Mouse (Mus musculus): Measurements from ENCODE around the gene Chn1.

Chn1 gene

DNA sequence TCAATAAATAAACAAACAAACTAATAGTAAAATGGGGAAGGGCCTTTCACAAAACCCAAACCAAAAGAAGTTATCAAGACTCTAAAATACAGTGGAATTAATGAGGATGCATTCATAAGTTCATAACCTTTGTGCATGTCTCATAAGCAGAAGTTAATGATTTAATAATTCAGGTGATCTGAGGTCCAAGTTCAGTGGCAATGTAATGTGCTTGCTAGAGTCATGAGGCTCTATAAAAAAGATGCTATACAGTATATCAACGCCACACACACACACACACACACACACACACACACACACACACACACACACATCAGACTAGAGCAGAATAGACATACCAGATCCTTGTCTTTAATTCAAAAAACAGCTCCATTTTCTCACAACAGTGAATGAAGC is 28.8 kb downstream of the Chn1 start:
- no peak for DNase-seq (ENCODE audit: low spot score in 2 of 2)

DNA sequence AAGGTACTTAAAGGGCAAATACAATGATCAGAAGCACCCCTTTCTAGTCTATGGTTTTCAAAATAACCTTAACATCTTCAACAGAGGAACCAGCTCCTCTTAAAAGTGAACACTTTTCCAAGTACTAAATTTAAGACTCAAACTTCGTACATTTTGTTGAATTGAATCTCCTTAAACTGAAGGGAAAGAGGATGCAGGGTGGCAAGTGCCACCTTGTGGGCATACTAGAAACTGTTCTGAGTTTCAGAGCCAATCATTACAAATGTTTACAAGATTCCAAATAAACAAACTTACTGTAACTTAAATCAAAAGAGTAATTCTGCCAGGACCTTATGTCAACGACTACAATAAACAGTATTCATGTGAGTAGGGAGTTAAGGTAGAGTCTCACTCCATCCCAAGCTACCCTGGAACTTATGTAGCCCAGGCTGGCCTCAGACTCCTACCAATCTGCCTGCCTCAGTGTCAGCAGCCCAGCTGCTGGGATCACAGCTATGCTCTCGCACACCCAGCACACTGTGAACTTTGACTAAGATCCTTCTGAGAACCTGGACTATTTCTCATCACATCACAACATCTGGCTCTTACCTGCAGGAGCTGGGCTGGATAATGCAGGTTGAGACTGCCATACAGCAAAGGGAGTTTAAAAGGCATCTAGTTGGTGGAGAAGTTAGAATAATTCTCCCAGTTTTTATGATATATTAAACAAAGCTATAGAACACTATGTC is 29.3 kb downstream of the Chn1 start:
- DNase-seq (ENCODE audit: low spot score in 2 of 2) = no peak

DNA sequence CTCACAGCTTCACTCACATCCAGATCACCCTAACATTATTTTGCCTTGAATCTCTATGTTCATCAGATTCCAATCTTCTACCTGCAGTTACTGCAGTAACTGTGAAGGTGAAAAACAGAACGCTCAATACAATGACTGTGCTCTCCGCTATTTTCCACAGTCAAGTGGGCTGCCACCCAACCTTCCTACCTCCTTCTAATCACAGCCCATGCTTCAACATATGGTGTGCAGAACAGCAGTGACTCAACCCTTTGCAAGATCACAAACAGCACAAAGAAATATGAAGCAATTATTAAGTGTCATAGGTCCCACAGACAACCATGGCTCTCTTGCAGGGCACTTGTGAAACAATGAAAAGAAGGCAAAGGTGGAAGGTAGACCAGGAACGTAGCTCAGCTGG is 33.9 kb downstream of the Chn1 start:
- DNase-seq (ENCODE audit: low spot score in 2 of 2) = no peak

DNA sequence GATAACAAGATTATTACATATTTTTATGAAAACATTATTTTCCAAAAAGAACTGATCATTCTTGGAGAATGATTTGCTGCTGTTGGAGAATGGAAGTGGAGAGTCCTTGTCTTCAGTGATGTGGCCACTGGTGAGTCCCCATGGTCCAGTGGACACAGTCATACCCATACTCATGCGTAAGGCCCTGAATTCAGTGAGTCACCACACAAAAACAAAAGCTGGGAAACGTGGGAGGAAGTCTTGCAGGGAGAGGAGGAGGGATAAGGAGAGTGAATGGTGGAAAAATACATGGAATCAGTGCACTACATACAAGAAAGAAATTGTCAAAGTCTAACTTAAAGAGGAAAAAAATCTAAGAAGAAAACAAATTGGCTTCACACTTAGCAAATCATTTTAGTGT is 47.3 kb downstream of the Chn1 start:
- DNase-seq (ENCODE audit: low spot score in 2 of 2) = no peak

DNA sequence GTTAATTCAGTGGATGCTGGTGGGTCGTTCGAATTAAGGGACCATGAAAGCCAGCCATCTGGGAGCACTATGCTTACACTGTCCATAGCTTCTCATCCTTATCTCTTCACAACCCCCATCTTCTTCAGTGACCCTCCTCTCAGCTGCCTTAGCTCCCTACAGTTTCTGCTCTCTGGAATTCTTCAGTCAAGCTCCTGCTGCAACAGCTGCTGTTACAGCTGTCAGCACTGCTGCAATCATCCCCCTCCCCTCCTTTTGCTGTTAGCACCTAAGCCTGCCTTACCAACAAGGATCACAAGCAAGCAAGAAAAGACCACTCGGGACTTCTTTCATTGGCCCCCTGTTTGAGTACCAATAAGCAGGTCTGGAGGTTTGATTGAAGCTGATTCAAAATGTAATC is 50.2 kb downstream of the Chn1 start:
- DNase-seq (ENCODE audit: low spot score in 2 of 2) = no peak

DNA sequence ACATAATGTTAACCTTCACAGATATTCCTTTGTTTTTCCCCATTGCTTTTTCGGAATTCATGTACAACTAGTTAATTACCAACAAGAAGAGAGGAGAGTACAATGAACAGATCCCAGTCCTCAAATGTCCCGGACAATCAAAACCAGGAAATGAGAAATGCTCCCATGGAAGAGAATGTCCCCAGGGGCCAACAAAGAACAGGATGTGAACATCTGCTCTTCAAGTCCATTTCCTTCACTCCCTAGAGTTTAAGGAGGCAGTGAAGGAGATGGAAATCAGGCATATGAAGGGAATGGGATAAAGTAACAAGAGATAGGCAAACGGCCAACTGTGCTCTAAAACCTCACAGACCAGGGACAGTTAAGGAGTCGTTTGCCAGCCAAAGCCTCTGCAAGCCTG is 53.3 kb downstream of the Chn1 start:
- no peak for DNase-seq (ENCODE audit: low spot score in 2 of 2)

DNA sequence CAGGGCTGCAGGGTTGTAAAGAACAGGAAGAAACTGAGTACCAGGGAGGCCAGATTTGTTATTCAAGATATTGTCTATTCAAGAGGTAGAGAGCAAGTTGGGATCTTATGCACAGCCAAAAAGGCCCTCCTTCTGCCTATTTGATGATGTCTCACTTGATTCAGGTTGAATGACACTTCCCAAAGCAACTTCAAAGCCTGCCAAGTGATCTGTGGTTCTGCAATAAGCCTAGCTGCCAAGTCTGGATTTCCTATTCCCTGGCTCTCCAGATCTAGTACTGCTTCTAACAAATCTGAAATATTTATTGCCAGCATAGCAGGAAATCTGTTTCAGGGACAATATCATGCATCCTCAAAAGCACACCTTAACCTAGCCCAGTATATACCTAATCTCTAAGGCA is 62.7 kb downstream of the Chn1 start:
- no peak for DNase-seq (ENCODE audit: low spot score in 2 of 2)

DNA sequence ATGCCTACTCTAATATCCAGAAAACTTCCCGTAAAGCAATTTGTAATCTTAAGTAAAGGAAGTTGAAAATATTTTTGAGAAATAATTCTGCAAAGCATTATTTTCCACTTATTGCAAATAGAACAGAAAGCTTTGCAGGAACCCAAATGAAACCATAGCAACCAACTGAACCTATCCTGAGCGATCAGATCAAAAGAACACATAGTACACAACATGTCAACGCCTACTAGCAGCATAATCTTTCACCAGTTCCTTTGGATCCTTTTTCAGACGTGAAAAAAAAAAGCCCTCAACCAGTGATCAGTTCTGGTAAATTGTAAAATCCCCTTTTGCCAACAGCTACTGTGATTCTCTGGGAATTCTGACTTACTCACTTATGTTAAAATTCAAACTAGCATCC is 82.1 kb downstream of the Chn1 start:
- DNase-seq (ENCODE audit: low spot score in 2 of 2) = no peak

DNA sequence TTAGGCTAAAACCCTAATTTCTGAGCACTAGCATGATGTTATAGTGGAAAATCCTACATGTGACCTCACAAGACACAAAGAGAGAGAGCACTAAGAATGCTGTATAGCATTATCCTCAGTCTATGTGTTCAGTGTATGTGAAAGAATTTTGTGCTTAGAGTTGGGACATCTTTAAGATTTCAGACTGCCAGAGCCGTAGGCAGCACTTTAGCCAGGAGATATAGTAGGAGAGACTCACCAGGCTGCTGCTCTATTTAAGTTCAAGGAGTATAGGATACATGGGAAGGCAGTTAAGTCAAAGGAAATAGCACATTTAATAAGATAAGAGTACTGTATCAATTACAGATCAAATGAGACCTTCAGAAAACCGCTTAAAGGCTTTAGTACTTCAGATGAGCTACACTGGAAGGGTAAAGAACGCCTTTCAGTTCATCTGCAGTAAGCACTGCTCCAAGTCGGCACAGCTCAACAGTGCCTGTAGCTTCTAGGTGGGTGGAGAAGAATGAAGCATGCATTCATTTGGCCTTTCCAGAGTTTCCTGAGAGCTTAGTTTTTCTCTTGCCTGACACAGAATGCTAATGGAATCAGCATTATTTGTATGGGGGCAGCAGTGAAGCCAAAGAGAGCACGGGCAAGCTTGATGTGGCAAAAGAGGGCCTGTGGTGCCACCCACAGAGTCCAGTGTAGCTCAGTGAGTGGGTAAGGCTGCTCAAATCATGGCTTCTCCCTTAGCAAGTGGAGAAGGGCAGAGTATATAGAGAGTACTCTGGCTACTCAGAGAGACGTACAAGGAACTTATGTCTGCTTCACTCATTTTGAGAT is 84.2 kb downstream of the Chn1 start:
- DNase-seq (ENCODE audit: low spot score in 2 of 2) = no peak

DNA sequence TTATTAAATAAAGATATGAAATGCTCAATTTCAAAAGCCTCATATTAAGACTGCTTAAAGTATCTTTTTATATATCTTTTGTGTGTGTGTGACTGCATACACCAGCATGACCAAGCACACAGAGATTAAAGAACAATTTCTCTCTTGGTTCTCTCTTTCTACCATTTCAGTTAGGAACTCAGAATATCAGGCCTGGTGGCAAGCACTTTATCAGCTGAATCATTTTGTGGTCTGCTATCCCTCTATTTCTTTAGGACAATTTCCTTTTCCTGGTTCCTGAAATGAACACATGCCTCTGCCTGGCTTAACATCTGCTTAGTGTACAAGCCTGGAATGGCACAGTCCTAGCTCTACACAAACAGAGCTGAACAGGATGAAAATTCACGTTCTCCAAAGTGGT is 92.6 kb downstream of the Chn1 start:
- no peak for DNase-seq (ENCODE audit: low spot score in 2 of 2)

DNA sequence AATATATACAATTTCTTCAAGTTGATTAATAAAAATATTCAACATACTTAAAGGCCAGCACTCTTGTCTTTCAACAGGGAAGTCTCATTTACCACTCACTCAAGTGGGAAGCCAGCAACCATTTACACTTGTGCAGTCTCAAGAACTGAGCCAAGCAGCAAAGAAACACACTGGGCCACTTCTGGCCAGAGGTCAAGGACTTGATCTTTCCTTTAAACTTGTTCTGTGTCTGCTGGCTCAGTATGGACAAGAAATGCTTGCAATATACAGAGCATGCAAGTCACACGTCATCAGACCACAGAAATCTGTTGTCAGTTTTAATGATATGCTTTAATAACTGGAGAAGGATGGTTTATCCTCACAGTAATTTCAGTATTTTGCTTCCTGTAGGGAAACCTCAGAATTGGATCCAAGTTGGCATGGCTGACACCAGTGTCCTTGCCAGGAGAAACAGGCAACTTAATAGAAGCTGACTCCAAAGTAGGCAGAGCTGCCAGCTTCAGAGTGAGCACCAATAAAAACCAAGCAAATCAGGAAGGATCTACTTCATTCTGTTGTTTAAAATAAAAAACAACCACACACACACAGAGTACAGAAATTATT is 94.6 kb downstream of the Chn1 start:
- DNase-seq (ENCODE audit: low spot score in 2 of 2) = no peak

DNA sequence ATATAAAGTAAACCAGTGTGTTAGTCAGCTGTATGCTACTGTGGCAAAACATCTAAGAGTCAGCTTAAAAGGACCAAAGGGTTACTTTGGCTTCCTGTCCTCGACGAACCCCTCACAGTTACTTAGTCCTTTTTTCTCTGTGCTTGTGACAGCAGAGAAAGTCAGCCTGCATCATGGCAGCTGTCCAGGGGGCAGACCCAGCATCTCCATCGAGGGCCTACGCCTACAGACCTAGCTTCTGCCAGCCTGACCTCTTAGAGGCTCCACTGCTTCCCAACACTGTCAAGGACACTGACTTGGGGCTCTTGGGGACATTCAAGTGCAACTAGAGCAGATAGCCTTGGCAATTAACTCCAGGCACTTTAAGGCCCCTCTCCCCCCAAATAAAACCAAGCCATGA is 106.5 kb downstream of the Chn1 start:
- DNase-seq (ENCODE audit: low spot score in 2 of 2) = no peak

DNA sequence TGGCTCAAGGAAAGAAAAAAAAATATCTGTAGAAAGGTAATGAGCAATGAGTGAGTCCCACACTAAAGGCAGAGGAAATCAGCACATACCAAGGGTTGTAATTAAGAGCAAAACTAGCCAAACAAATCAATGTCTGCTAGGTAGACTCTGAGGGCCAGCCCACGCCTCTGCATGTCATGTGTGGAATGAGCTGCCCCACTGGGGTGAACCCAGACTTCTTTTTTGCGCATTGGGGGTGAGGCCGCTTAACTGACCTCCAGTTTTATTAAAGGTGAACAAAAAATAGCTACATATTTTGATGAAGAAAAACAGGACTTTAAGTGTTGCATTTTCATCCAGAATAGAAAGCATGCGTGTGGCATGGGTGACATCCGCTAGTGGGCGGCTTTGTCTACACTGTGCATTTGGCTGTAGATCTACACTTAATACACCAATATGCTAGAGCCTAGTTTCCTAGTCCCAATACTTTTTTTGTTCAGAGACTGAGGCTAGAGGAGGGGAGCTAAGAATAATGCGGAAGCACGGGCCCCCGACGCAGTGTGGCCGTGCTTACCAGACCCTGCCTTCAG is 114.5 kb downstream of the Chn1 start:
- no peak for DNase-seq (ENCODE audit: low spot score in 2 of 2)

DNA sequence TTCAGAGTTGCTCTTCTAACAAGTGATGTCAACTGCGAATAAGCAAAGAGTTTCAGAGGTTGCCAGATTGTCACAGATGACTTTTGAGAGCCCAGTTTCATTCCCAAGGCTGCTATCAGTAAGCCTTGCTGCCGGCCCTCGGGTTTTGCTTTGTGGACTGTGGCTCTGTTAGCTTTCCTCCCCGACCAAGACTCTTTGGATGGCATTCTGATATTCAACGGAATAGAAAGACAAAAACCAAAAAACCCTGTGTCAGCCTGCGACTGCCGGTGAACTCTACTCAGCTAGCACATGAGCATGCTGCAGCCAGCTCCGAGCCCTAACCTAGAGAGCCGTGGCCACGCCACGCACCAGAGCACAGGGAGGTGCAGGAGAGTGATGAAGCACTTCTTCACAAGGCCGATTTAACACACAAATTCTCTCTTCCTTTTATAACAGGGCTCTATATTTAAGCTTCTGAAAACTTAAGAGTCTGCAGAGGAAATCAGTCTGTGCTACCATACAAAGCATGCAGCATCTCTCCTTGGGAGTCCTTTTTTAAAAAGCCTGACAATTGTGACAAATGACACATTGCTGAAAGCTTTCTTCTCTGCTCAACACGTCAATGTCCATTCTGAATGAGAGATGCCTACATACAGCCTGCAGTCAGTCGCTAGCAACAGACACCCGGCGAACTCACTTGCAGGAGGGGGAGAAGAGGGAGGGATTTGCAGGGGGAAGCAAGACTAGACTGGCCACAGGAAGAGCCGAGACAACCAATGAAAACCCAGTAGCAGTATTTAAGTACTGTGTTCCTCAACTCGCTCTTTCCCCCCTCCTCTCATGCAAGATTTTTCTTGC is 115.2 kb downstream of the Chn1 start:
- peak; percentile 66 to 76 for DNase-seq (ENCODE audit: low spot score in 2 of 2)

DNA sequence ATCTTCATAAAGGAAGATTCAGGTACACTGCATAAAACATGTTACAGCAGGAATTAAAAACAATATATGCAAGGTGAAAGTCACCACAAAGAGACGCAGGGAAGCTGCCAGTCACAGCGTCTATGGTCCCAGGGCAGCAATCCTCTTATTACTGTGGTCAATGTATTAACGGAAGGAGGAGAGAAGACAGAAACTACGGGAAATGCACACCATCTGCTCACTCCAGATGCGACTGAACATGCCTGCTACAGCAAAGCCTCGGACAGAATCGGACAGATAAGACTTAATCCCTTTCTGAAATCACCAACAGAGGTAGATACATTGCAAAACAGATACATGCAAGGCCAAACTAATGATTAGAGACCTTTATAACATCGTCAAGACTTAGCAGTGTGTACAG is 116.1 kb downstream of the Chn1 start:
- DNase-seq (ENCODE audit: low spot score in 2 of 2) = no peak

DNA sequence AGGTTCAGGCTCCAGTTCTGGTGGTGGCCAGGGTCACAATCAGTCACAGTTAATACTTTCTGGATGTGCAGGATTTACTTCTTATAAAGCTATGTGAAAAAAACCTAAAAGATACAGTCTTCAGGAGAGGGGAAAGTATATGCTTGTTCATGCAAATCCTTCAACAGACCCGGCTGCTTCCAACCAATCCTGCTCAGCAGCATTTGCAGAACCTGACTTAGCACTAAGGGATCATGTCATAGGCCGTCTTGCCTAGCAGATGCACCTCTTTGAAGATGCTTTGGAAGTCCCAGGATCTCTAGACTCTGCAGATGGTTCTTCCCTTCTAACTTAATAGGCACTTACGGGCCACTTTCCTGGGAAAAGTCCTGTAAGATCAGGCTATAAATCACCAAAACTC is 117.2 kb downstream of the Chn1 start:
- DNase-seq (ENCODE audit: low spot score in 2 of 2) = no peak

DNA sequence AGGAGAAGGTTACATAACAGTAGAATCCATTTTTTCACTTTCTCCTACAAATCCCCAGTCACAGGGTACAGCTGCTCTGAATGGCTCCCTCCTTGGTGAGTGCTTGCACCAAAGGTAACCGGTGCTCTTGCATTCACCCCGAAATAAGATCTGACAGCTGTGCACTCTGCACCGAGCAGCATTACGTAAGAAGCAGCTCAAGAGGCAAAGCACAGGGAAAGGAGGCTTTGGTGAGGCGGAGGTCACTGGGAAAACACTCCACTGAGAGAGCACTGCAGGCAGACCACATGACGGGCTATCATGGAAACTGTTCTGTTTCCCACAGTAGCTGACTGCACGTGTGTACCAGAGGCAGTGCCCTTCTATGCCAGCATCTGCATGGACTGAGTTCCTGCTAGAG is 118.0 kb downstream of the Chn1 start:
- peak; percentile 58 to 61 for DNase-seq (ENCODE audit: low spot score in 2 of 2)

DNA sequence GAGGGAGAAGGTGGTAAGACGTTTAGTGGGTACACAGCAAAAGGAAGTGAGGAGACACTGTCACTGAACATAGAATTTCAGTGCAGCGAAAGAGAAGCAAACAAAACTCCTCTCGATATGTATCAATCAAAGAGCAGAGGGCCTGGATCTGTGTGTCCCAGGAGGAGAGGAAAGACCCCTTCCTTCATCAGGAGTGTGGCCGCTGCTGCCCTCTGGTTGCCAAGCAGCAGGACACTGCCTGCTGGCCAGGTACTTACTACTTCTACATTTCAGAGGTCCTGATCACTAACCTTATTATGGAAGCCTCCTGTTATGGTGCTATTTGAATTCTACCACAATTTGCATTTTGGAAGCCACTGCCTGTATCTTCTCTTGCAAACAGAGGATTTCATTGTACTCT is 119.5 kb downstream of the Chn1 start:
- no peak for DNase-seq (ENCODE audit: low spot score in 2 of 2)

DNA sequence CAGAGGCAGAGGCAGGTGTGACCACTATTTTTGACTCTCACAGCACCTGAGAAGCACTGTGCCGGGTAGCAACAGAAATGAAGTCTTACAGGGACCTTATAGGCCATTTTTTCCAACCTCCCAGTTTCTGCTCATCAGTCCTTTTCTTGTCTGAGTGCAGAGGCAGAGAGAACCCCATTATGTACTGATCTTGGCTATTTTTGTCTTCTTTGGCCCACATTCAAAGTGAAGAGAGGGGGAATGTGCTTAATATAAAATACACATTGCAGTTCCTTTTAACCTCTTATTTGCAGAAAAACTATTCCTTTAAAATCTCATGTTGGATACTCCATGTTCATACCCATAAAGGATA is 120.3 kb downstream of the Chn1 start:
- no peak for DNase-seq (ENCODE audit: low spot score in 2 of 2)

DNA sequence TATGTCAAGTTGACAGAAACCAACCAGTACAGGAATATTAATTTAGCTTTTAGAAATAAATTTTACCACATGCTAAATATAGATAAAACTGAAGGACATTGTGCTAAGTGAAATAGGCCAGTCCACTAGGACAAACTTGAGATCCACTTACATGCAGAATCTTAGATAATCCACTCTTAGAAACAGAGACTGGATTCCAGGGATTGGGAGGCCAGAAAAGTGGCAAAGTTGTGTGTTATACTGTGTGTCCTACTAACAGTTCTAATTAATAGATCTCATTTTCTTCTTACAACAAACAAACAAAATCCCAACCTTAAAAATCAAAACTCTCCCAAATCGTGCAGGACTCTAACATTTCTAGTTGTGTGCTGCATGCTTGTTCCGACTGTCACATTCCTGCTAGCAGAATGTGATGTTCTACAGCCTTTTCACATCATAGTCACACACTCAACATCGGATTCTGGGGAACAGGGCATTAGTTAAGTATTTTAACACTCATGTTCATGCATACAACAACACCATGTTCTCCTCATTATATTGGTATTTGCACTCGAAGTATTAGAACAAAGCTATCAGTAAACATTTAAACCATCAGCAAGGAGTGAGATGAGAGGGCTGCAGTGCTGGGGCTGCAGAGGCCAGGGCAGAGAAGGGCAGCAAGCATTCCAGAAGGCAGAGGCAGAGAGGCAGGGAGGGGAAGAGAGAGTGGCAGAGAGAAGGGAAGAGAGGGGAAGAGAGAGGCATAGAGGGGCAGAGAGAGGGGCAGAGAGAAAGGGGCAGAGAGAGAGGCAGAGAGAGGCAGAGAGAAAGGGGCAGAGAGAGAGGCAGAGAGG is 120.9 kb downstream of the Chn1 start:
- DNase-seq (ENCODE audit: low spot score in 2 of 2) = no peak

DNA sequence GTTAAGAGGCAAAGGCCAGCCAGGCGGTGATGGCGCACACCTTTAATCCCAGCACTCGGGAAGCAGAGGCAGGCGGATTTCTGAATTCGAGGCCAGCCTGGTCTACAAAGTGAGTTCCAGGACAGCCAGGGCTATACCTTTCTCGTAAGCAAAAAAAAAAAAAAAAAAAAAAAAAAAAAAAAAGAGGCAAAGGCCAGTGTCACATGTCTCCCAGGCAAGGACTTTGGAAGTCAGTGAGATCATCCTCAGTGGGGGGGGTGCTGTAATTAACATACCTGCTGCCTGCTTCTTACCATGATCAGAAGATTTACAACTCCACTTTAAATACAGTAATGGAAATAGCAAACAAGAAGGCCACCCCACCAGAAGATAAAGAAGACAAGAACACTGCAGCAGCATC is 137.5 kb downstream of the Chn1 start:
- no peak for DNase-seq (ENCODE audit: low spot score in 2 of 2)
